Mouse (Mus musculus) E14TG2a.4 (cell line): ENCODE measurements around the gene Herpud1.

Experiments used
- H3K27me3 ChIP-seq: 2 replicates; pipeline ENCODE4 v1.6.1; 2014; ENCODE audit warnings: low read length, control low read depth; ENCODE audit not compliant: insufficient read depth
- H3K36me3 ChIP-seq: 2 replicates; pipeline ENCODE4 v1.6.1; 2014; ENCODE audit warnings: low read length, control low read depth; ENCODE audit not compliant: insufficient read depth
- H3K4me1 ChIP-seq: replicated peaks from 2 replicates; pipeline ENCODE4 v1.6.1; 2014; ENCODE audit warnings: low read depth, low read length, control low read depth
- H3K4me3 ChIP-seq: replicated peaks from 2 replicates; pipeline ENCODE4 v1.5.1; 2014; ENCODE audit warnings: mild to moderate bottlenecking, low read length
- H3K9me3 ChIP-seq: 2 replicates; pipeline ENCODE4 v1.6.1; 2014; ENCODE audit warnings: low read length, control low read depth
- CTCF ChIP-seq: conservative IDR thresholded peaks from 2 replicates; pipeline ENCODE4 v1.5.1; 2014; ENCODE audit warnings: low read length
- NANOG ChIP-seq: IDR thresholded peaks from 2 replicates; pipeline ENCODE4 v1.6.1; 2014; ENCODE audit warnings: borderline replicate concordance, low read length, mixed read lengths
- POU5F1 ChIP-seq: IDR thresholded peaks from 2 replicates; pipeline ENCODE4 v1.6.1; 2014; ENCODE audit warnings: low read length, borderline replicate concordance

Herpud1 gene

DNA sequence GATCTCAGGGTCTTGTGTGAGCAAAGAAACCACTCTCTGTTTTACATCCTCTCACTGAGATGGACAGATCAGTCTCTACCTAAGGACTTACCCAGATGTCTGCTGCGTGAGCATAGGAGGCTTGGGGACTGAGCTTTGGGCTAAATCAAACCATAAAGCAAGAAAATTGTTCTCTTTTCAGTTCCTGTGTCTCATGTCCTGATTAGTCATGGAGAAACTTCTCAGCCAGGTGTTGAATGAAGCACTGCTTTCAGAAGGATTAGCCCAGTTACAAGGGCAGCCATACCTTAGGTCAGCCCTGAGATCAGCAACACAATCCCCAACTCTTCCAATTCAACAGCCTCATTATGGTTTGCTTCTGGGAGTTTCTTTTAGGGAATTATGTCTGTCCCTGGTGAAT lies 55.4 kb downstream of the Herpud1 start:
- TF ChIP-seq POU5F1, result no peak
- no peak for TF ChIP-seq CTCF
- TF ChIP-seq NANOG, result no peak
- Histone ChIP-seq H3K4me3 (no peak overlapping the region), H3K4me1 (no peaks in the 10 kb centered on the region), H3K36me3 (no peaks in the 10 kb centered on the region), H3K9me3 (no peaks in the 10 kb centered on the region), H3K27me3 (no peaks in the 10 kb centered on the region; the same call in 1 of the 2 replicates)

DNA sequence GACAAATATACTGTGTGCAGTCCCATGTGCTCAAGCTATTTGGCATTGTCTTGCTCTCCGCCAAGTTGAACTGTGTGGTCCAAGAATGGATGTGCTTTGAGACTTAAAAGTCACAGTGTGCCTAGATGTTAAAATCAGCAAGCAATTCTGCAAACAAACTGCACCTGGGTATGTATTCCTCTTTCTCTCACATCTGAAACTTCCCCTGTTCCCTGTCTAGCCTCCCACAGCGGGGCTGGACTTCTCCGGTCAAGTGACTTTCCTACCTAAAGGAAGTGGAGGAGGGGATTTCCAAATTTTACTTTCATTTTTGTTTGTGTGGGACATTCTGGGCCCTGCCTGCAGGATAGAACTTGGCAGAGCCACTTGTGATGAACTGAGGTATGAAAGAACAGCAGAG lies 56.9 kb downstream of the Herpud1 start:
- Histone ChIP-seq H3K9me3 (peaks cover 14% of the 10 kb centered on the region), H3K4me3 (no peak overlapping the region), H3K27me3 (no peaks in the 10 kb centered on the region; the same call in 1 of the 2 replicates), H3K36me3 (no peaks in the 10 kb centered on the region), H3K4me1 (no peaks in the 10 kb centered on the region)
- TF ChIP-seq CTCF, result no peak
- TF ChIP-seq POU5F1, result no peak
- no peak for TF ChIP-seq NANOG

DNA sequence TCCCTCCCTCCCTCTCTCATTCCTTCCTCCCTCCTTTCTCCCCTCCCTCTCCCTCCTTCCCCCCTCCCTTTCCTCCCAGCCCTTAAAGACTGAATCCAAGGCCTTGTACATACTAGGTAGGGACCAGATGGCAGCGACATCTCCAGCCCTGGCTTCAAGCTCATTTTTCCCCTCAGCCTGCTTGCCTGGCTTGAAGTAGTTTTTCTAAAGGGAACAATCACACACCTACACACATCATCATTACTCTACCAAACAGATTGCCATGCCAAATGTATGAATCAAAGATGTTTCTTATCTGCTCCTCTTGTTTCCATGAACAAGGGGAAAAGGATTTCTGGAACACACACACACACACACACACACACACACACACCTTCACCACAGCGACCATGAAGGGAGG lies 58.2 kb downstream of the Herpud1 start:
- no peak for TF ChIP-seq NANOG
- TF ChIP-seq POU5F1, result no peak
- TF ChIP-seq CTCF, result no peak
- H3K9me3 ChIP-seq, result peaks cover 25% of the 10 kb centered on the region
- no peaks in the 10 kb centered on the region; the same call in 1 of the 2 replicates for H3K27me3 ChIP-seq
- H3K4me1 ChIP-seq, result no peaks in the 10 kb centered on the region
- H3K4me3 ChIP-seq, result no peak overlapping the region
- no peaks in the 10 kb centered on the region for H3K36me3 ChIP-seq
